ENCODE assay signal across 19 mouse cellular contexts in the genomic region with DNA sequence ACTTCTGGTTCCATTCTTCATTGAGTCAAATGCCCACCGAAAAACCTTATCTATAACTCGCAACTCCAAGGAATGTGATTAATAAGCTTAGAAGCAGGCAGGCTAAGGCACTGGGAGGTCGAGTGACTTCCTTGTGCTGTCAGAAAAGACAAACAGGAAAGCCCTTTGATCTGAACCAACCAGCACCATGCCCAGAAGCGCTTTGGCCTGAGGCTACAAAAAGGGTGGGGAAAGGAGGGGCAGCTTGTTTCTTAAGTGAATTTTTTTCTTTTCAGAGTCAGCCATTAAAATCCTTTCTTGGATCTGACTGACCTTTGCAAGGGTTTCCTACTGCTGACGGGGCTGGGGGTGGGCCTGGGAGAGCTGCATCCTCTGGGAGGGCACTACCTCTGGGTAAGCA. TPM values are rescaled to one million over a fixed set of nuclear protein-coding genes. Genes with fewer than 3 reads are reported as not detected.
DNase-seq lines count a peak whose midpoint lies in the region; ATAC-seq lines count a peak whose summit lies in the region.
"Had no signal": no experiment of that assay in that cellular context is flagged by ENCODE, and none has a peak within 500 bp of the region (broad histone marks: within the 10 kb centered on the region; RNA-seq: fewer than 3 reads in every experiment).

No protein-coding gene starts in this region.

- 67% methylated on average over 5 of the region's 5 CpGs for WGBS in forebrain, embryonic 13.5 days
- 77% methylated on average over 5 of the region's 5 CpGs for WGBS in forebrain, embryonic 14.5 days
- WGBS in lung, embryonic 15.5 days: 15% methylated on average over 5 of the region's 5 CpGs
- WGBS in stomach, embryonic 16.5 days: 36% methylated on average over 5 of the region's 5 CpGs

- ATAC-seq in forebrain, embryonic 13.5 days: no peak
- ATAC-seq in forebrain, embryonic 14.5 days: no peak
- no peak for ATAC-seq in lung, embryonic 15.5 days (ENCODE audit: borderline replicate concordance, extremely low read depth, low FRiP score, low TSS enrichment)
- 0 out of 2 replicates have a peak, but pooled peaks have one; percentile 28 for ATAC-seq in stomach, embryonic 16.5 days (ENCODE audit: insufficient read depth, low FRiP score)
- ATAC-seq: activated CD4-positive, CD25-positive, alpha-beta regulatory T cell, adult 4 months had no signal

- H3K9ac ChIP-seq in forebrain, embryonic 13.5 days: no peak overlapping the region
- no peak overlapping the region for H3K9ac ChIP-seq in forebrain, embryonic 14.5 days (ENCODE audit: low read length)
- H3K9ac ChIP-seq in lung, embryonic 15.5 days: no peak overlapping the region
- no peak overlapping the region for H3K9ac ChIP-seq in stomach, embryonic 16.5 days (ENCODE audit: low read length)
- H3K9ac ChIP-seq: heart, embryonic 12.5 days; hindbrain, embryonic 14.5 days; limb, embryonic 13.5 days; liver, embryonic 14.5 days; midbrain, embryonic 12.5 days; neural tube, embryonic 13.5 days had no signal

- H3K27me3 ChIP-seq in forebrain, embryonic 13.5 days: no peaks in the 10 kb centered on the region
- H3K27me3 ChIP-seq in forebrain, embryonic 14.5 days (replicated peaks; ENCODE audit: control insufficient read depth, insufficient read depth, low read length): no peaks in the 10 kb centered on the region
- H3K27me3 ChIP-seq in lung, embryonic 15.5 days: no peaks in the 10 kb centered on the region
- H3K27me3 ChIP-seq in stomach, embryonic 16.5 days (ENCODE audit: control insufficient read depth, insufficient read depth, low read length): no peaks in the 10 kb centered on the region
- H3K27me3 ChIP-seq: neural tube, embryonic 13.5 days had no signal

- H3K9me3 ChIP-seq in forebrain, embryonic 13.5 days (replicated peaks): no peaks in the 10 kb centered on the region
- no peaks in the 10 kb centered on the region for H3K9me3 ChIP-seq in forebrain, embryonic 14.5 days (replicated peaks; ENCODE audit: control insufficient read depth, low read length)
- H3K9me3 ChIP-seq in lung, embryonic 15.5 days: no peaks in the 10 kb centered on the region
- H3K9me3 ChIP-seq in stomach, embryonic 16.5 days (replicated peaks; ENCODE audit: control insufficient read depth, low read length): no peaks in the 10 kb centered on the region
- H3K9me3 ChIP-seq: heart, embryonic 12.5 days; limb, embryonic 13.5 days; midbrain, embryonic 12.5 days; neural tube, embryonic 13.5 days had no signal

- H3K4me2 ChIP-seq in forebrain, embryonic 13.5 days: no peak overlapping the region
- H3K4me2 ChIP-seq in forebrain, embryonic 14.5 days (ENCODE audit: low read length): no peak overlapping the region
- no peak overlapping the region for H3K4me2 ChIP-seq in lung, embryonic 15.5 days
- no peak overlapping the region for H3K4me2 ChIP-seq in stomach, embryonic 16.5 days (ENCODE audit: low read depth, low read length)
- H3K4me2 ChIP-seq: heart, embryonic 12.5 days; hindbrain, embryonic 14.5 days; limb, embryonic 13.5 days; midbrain, embryonic 12.5 days; neural tube, embryonic 13.5 days had no signal

- H3K4me3 ChIP-seq in forebrain, embryonic 13.5 days: no peak overlapping the region
- no peak overlapping the region for H3K4me3 ChIP-seq in forebrain, embryonic 14.5 days (ENCODE audit: low read depth, low read length)
- H3K4me3 ChIP-seq in lung, embryonic 15.5 days: no peak overlapping the region
- H3K4me3 ChIP-seq in stomach, embryonic 16.5 days (replicated peaks; ENCODE audit: low read length): no peak overlapping the region
- H3K4me3 ChIP-seq: heart, embryonic 12.5 days; limb, embryonic 13.5 days; midbrain, embryonic 12.5 days; neural tube, embryonic 13.5 days had no signal

- peaks cover 59% of the 10 kb centered on the region for H3K36me3 ChIP-seq in forebrain, embryonic 13.5 days (ENCODE audit: poor library complexity, severe bottlenecking)
- peaks cover 43% of the 10 kb centered on the region for H3K36me3 ChIP-seq in forebrain, embryonic 14.5 days (ENCODE audit: control insufficient read depth, insufficient read depth, low read length)
- peaks cover 8% of the 10 kb centered on the region; the same call in 1 of the 2 replicates for H3K36me3 ChIP-seq in lung, embryonic 15.5 days
- H3K36me3 ChIP-seq in stomach, embryonic 16.5 days (ENCODE audit: control insufficient read depth, insufficient read depth, low read length): no peaks in the 10 kb centered on the region
- H3K36me3 ChIP-seq: heart, embryonic 12.5 days had no signal

- H3K27ac ChIP-seq in forebrain, embryonic 13.5 days: peak overlapping the region; percentile 1; the same call in 1 of the 2 replicates
- no peak overlapping the region for H3K27ac ChIP-seq in forebrain, embryonic 14.5 days (ENCODE audit: low read depth, low read length)
- H3K27ac ChIP-seq in lung, embryonic 15.5 days: peak overlapping the region; percentile 26; the same call in 1 of the 2 replicates
- no peak overlapping the region for H3K27ac ChIP-seq in stomach, embryonic 16.5 days (ENCODE audit: low read length)
- H3K27ac ChIP-seq: hindbrain, embryonic 14.5 days; limb, embryonic 13.5 days; liver, embryonic 14.5 days; neural tube, embryonic 13.5 days had no signal

- peaks cover 52% of the 10 kb centered on the region for H3K4me1 ChIP-seq in forebrain, embryonic 13.5 days
- H3K4me1 ChIP-seq in forebrain, embryonic 14.5 days (ENCODE audit: control insufficient read depth, insufficient read depth, low read length): peaks cover 34% of the 10 kb centered on the region
- peaks cover 32% of the 10 kb centered on the region for H3K4me1 ChIP-seq in lung, embryonic 15.5 days
- H3K4me1 ChIP-seq in stomach, embryonic 16.5 days (ENCODE audit: control insufficient read depth, insufficient read depth, low read length): peaks cover 20% of the 10 kb centered on the region; the same call in 1 of the 2 replicates

- no peak for DNase-seq in forebrain, embryonic 14.5 days (ENCODE audit: low spot score)
- DNase-seq in lung, postnatal 14 days: no peak
- peak; percentile 94 for DNase-seq in ZHBTc4 (ENCODE audit: low read depth, low spot score)
- DNase-seq in MN1 (ENCODE audit: low spot score): no peak
- DNase-seq: adrenal gland, postnatal 10 days; cerebellum, adult 11-12 months; cerebellum, postnatal 14 days; heart, postnatal 14 days; thymus, postnatal 36 days had no signal

RNA-seq across cellular contexts. Expression of a gene that starts 49.1 kb away (rescaled TPM):
- polyA plus RNA-seq in forebrain, embryonic 13.5 days (2015; fragmentation: Nextera tagmentation; extraction: Ambion mirVana): 19.9 and 21.7 TPM in 2 replicates
- polyA plus RNA-seq in forebrain, embryonic 14.5 days (2014; fragmentation: Nextera tagmentation; extraction: Ambion mirVana): 22.3 and 25.7 TPM in 2 replicates
- 20.0 and 20.8 TPM in 2 replicates for polyA plus RNA-seq in lung, embryonic 15.5 days (2015; fragmentation: Nextera tagmentation; extraction: Ambion mirVana)
- 22.9 and 23.7 TPM in 2 replicates for polyA plus RNA-seq in stomach, embryonic 16.5 days (2015; fragmentation: Nextera tagmentation; extraction: Ambion mirVana)

Comparison
In these comparisons a context has a peak if more than half of its experiments do, and no peak if none do; other contexts are left out.
1. H3K27ac ChIP-seq: peak in forebrain, embryonic 13.5 days (single experiment) and lung, embryonic 15.5 days (single experiment); none in forebrain, embryonic 14.5 days (single experiment) and stomach, embryonic 16.5 days (single experiment).